Mouse (Mus musculus) c-Kit-positive CD71-positive TER-119-negative erythroid progenitor cells, embryonic 14.5 days (primary cell): Measurements from ENCODE around the gene Nrxn2.
A peak's percentile ranks its signal among the peaks of the same experiment; 100 is the strongest.

Source experiments
- DNase-seq: peaks from one replicate; pipeline ENCODE4 v3.0.0-alpha.2; 2013; ENCODE audit warnings: low read depth

Gene Nrxn2

GRCm38 (mm10) chr19:6416894-6417761, 1.4 kb upstream of the Nrxn2 start:
- no peak for DNase-seq

GRCm38 (mm10) chr19:6418984-6419692, 607 bp downstream of the Nrxn2 start:
- no peak for DNase-seq

- no peak for DNase-seq
These were observed 1.3 kb downstream of the Nrxn2 start for GRCm38 (mm10) chr19:6419805-6420310.

GRCm38 (mm10) chr19:6420481-6421210, 2.1 kb downstream of the Nrxn2 start:
- no peak for DNase-seq

- no peak for DNase-seq
These were observed 2.7 kb downstream of the Nrxn2 start for GRCm38 (mm10) chr19:6421211-6421590.

- no peak for DNase-seq
These were observed 3.5 kb downstream of the Nrxn2 start for GRCm38 (mm10) chr19:6422014-6422413.

- DNase-seq, result no peak
These were observed 4.7 kb downstream of the Nrxn2 start for GRCm38 (mm10) chr19:6423241-6423640.

GRCm38 (mm10) chr19:6424137-6424881, 5.8 kb downstream of the Nrxn2 start:
- no peak for DNase-seq

- no peak for DNase-seq
These were observed 7.1 kb downstream of the Nrxn2 start for GRCm38 (mm10) chr19:6425595-6425994.

- DNase-seq, result peak; percentile 48
These were observed 8.4 kb downstream of the Nrxn2 start for GRCm38 (mm10) chr19:6426703-6427500.

GRCm38 (mm10) chr19:6427653-6428434, 9.3 kb downstream of the Nrxn2 start:
- no peak for DNase-seq

- no peak for DNase-seq
These were observed 10.1 kb downstream of the Nrxn2 start for GRCm38 (mm10) chr19:6428501-6429200.

- no peak for DNase-seq
These were observed 24.5 kb downstream of the Nrxn2 start for GRCm38 (mm10) chr19:6443016-6443415.

- no peak for DNase-seq
These were observed 27.4 kb downstream of the Nrxn2 start for GRCm38 (mm10) chr19:6445761-6446423.

GRCm38 (mm10) chr19:6446736-6447437, 28.4 kb downstream of the Nrxn2 start:
- no peak for DNase-seq

GRCm38 (mm10) chr19:6448752-6449151, 30.2 kb downstream of the Nrxn2 start:
- peak; percentile 40 for DNase-seq

- no peak for DNase-seq
These were observed 31.3 kb downstream of the Nrxn2 start for GRCm38 (mm10) chr19:6449841-6450240.

GRCm38 (mm10) chr19:6452030-6452494, 33.5 kb downstream of the Nrxn2 start:
- DNase-seq, result peak; percentile 62
